Comparison of ENCODE assay signal across 23 mouse cellular contexts in genomic region chr2:155703630-155704029, GRCm38 (mm10). TPM values are rescaled to one million over a fixed set of nuclear protein-coding genes. Genes with fewer than 3 reads are reported as not detected.
DNase-seq lines count a peak whose midpoint lies in the region; ATAC-seq and TF ChIP-seq lines count a peak whose summit lies in the region.
"Had no signal": no experiment of that assay in that cellular context is flagged by ENCODE, and none has a peak within 500 bp of the region (broad histone marks: within the 10 kb centered on the region; RNA-seq: fewer than 3 reads in every experiment).

No protein-coding gene starts in this region.

- H3K4me3 ChIP-seq in neural tube, embryonic 13.5 days: no peak overlapping the region
- H3K4me3 ChIP-seq in neural tube, embryonic 15.5 days (replicated peaks): no peak overlapping the region
- no peak overlapping the region for H3K4me3 ChIP-seq in midbrain, postnatal 0 days (ENCODE audit: low read depth, low read length)
- no peak overlapping the region for H3K4me3 ChIP-seq in kidney, embryonic 16.5 days (ENCODE audit: low read length)
- H3K4me3 ChIP-seq: embryonic facial prominence, embryonic 12.5 days; heart, embryonic 10.5 days had no signal

- 19% methylated on average over 4 of the region's 4 CpGs for WGBS in neural tube, embryonic 13.5 days
- WGBS in neural tube, embryonic 15.5 days: 17% methylated on average over 4 of the region's 4 CpGs
- WGBS in midbrain, postnatal 0 days: 16% methylated on average over 4 of the region's 4 CpGs
- 73% methylated on average over 4 of the region's 4 CpGs for WGBS in kidney, embryonic 16.5 days

- no peaks in the 10 kb centered on the region for H3K27me3 ChIP-seq in neural tube, embryonic 13.5 days
- no peaks in the 10 kb centered on the region for H3K27me3 ChIP-seq in neural tube, embryonic 15.5 days (replicated peaks)
- H3K27me3 ChIP-seq in midbrain, postnatal 0 days (ENCODE audit: insufficient read depth, low read length): no peaks in the 10 kb centered on the region
- H3K27me3 ChIP-seq in kidney, embryonic 16.5 days (ENCODE audit: insufficient read depth, low read length): no peaks in the 10 kb centered on the region
- H3K27me3 ChIP-seq: embryonic facial prominence, embryonic 12.5 days had no signal

- no peak; the same call in 1 of the 2 replicates for ATAC-seq in neural tube, embryonic 13.5 days (ENCODE audit: low read depth)
- no peak for ATAC-seq in neural tube, embryonic 15.5 days (ENCODE audit: low FRiP score)
- ATAC-seq in midbrain, postnatal 0 days (ENCODE audit: low FRiP score): no peak
- no peak for ATAC-seq in granulocyte monocyte progenitor cell, adult 5-6 weeks (replicated peaks; ENCODE audit: poor library complexity, severe bottlenecking)
- ATAC-seq in kidney, embryonic 16.5 days (ENCODE audit: low FRiP score, low TSS enrichment): no peak

- H3K27ac ChIP-seq in neural tube, embryonic 13.5 days (replicated peaks): peak overlapping the region; percentile 43; the same call in 1 of the 2 replicates
- H3K27ac ChIP-seq in neural tube, embryonic 15.5 days (replicated peaks): no peak overlapping the region
- H3K27ac ChIP-seq in midbrain, postnatal 0 days (ENCODE audit: low read depth, low read length): no peak overlapping the region
- H3K27ac ChIP-seq in kidney, embryonic 16.5 days (ENCODE audit: low read length): no peak overlapping the region
- H3K27ac ChIP-seq: embryonic facial prominence, embryonic 12.5 days; heart, embryonic 10.5 days had no signal

- no peak overlapping the region for H3K9ac ChIP-seq in neural tube, embryonic 13.5 days
- H3K9ac ChIP-seq in neural tube, embryonic 15.5 days (replicated peaks): no peak overlapping the region
- H3K9ac ChIP-seq in midbrain, postnatal 0 days (replicated peaks; ENCODE audit: low read length, poor library complexity, severe bottlenecking): no peak overlapping the region
- no peak overlapping the region for H3K9ac ChIP-seq in kidney, embryonic 16.5 days (replicated peaks; ENCODE audit: low read length)
- H3K9ac ChIP-seq: embryonic facial prominence, embryonic 12.5 days had no signal

- no peak overlapping the region for H3K4me2 ChIP-seq in neural tube, embryonic 13.5 days
- H3K4me2 ChIP-seq in neural tube, embryonic 15.5 days: no peak overlapping the region
- H3K4me2 ChIP-seq in midbrain, postnatal 0 days (ENCODE audit: low read depth, low read length, poor library complexity, severe bottlenecking): no peak overlapping the region
- no peak overlapping the region for H3K4me2 ChIP-seq in kidney, embryonic 16.5 days (replicated peaks; ENCODE audit: low read depth, low read length)
- H3K4me2 ChIP-seq: embryonic facial prominence, embryonic 12.5 days had no signal

- DNase-seq in gastrocnemius, adult 18-20 months (ENCODE audit: low spot score): peak; percentile 42
- DNase-seq in gastrocnemius, postnatal 10 days: no peak
- peak; percentile 61 for DNase-seq in embryo, embryonic 11 days
- peak; percentile 4 for DNase-seq in midbrain, postnatal 0 days (ENCODE audit: low spot score)
- DNase-seq: cerebellum, adult 9-11 months; gastrocnemius, postnatal 14 days; heart, postnatal 14 days; kidney, postnatal 14 days; liver; lung, adult 18-20 months; lung, postnatal 4 days; right cerebral cortex, postnatal 14 days; thymus, postnatal 36 days had no signal

- H3K36me3 ChIP-seq in neural tube, embryonic 13.5 days: peaks cover 68% of the 10 kb centered on the region
- peaks cover 58% of the 10 kb centered on the region for H3K36me3 ChIP-seq in neural tube, embryonic 15.5 days
- H3K36me3 ChIP-seq in midbrain, postnatal 0 days (ENCODE audit: insufficient read depth, low read length): peaks cover 40% of the 10 kb centered on the region
- H3K36me3 ChIP-seq in kidney, embryonic 16.5 days (ENCODE audit: insufficient read depth, low read length): 0 out of 2 replicates have a peak, but pooled peaks cover 12% of the 10 kb centered on the region

- H3K4me1 ChIP-seq in neural tube, embryonic 13.5 days (replicated peaks): 0 out of 2 replicates have a peak, but pooled peaks cover 5% of the 10 kb centered on the region
- H3K4me1 ChIP-seq in neural tube, embryonic 15.5 days: 0 out of 2 replicates have a peak, but pooled peaks cover 3% of the 10 kb centered on the region
- no peaks in the 10 kb centered on the region for H3K4me1 ChIP-seq in midbrain, postnatal 0 days (ENCODE audit: insufficient read depth, low read length)
- no peaks in the 10 kb centered on the region for H3K4me1 ChIP-seq in kidney, embryonic 16.5 days (ENCODE audit: insufficient read depth, low read length)
- H3K4me1 ChIP-seq: embryonic facial prominence, embryonic 12.5 days had no signal

- H3K9me3 ChIP-seq in neural tube, embryonic 13.5 days: no peaks in the 10 kb centered on the region
- no peaks in the 10 kb centered on the region for H3K9me3 ChIP-seq in neural tube, embryonic 15.5 days (replicated peaks)
- H3K9me3 ChIP-seq in midbrain, postnatal 0 days (ENCODE audit: low read length): no peaks in the 10 kb centered on the region
- H3K9me3 ChIP-seq in kidney, embryonic 16.5 days (ENCODE audit: low read length): no peaks in the 10 kb centered on the region
- H3K9me3 ChIP-seq: embryonic facial prominence, embryonic 12.5 days; G1E; heart, embryonic 10.5 days had no signal

- TF ChIP-seq CTCF in midbrain, postnatal 0 days (IDR thresholded peaks at IDR 0.05): no peak

RNA-seq across cellular contexts. Expression of gene Trpc4ap, which starts 11.4 kb away (rescaled TPM):
- total RNA-seq in gastrocnemius, adult 18-20 months (2021): 10 to 100 TPM; 96.6 to 99.0 TPM
- total RNA-seq in gastrocnemius, postnatal 10 days (2021): 10 to 100 TPM; 83.4 to 94.8 TPM
- polyA plus RNA-seq in neural tube, embryonic 13.5 days (2015; fragmentation: Nextera tagmentation; extraction: Ambion mirVana): 164 and 166 TPM in 2 replicates
- 153 and 157 TPM in 2 replicates for polyA plus RNA-seq in neural tube, embryonic 15.5 days (2015; fragmentation: Nextera tagmentation; extraction: Ambion mirVana)
- total RNA-seq in midbrain, postnatal 0 days (2014; rRNA removed): 148 and 155 TPM in 2 replicates
- polyA plus RNA-seq in midbrain, postnatal 0 days (2015; fragmentation: Nextera tagmentation; extraction: Ambion mirVana): 121 and 122 TPM in 2 replicates
- total RNA-seq in granulocyte monocyte progenitor cell, adult 5-6 weeks (2014; fragmentation: Nextera tagmentation): 106 and 107 TPM in 2 replicates
- 76.1 and 89.2 TPM in 2 replicates for total RNA-seq in granulocyte monocyte progenitor cell, adult 5-6 weeks (2017)
- 135 and 143 TPM in 2 replicates for polyA plus RNA-seq in kidney, embryonic 16.5 days (2015; fragmentation: Nextera tagmentation; extraction: Ambion mirVana)

RNA-seq across cellular contexts. Expression of gene Edem2, which starts 25.6 kb away (rescaled TPM):
- total RNA-seq in gastrocnemius, adult 18-20 months (2021): 1 to 10 TPM; 4.3 to 4.9 TPM
- total RNA-seq in gastrocnemius, postnatal 10 days (2021): 1 to 10 TPM; 7.2 to 9.0 TPM
- 38.9 and 40.3 TPM in 2 replicates for polyA plus RNA-seq in neural tube, embryonic 13.5 days (2015; fragmentation: Nextera tagmentation; extraction: Ambion mirVana)
- polyA plus RNA-seq in neural tube, embryonic 15.5 days (2015; fragmentation: Nextera tagmentation; extraction: Ambion mirVana): 40.1 and 43.4 TPM in 2 replicates
- 41.1 and 44.5 TPM in 2 replicates for total RNA-seq in midbrain, postnatal 0 days (2014; rRNA removed)
- polyA plus RNA-seq in midbrain, postnatal 0 days (2015; fragmentation: Nextera tagmentation; extraction: Ambion mirVana): 33.0 and 35.7 TPM in 2 replicates
- total RNA-seq in granulocyte monocyte progenitor cell, adult 5-6 weeks (2014; fragmentation: Nextera tagmentation): 74.9 and 81.9 TPM in 2 replicates
- total RNA-seq in granulocyte monocyte progenitor cell, adult 5-6 weeks (2017): 71.6 and 73.7 TPM in 2 replicates
- polyA plus RNA-seq in kidney, embryonic 16.5 days (2015; fragmentation: Nextera tagmentation; extraction: Ambion mirVana): 43.2 and 44.8 TPM in 2 replicates

RNA-seq across cellular contexts. Expression of gene Gm17581, which starts 32.0 kb away (rescaled TPM):
- total RNA-seq in gastrocnemius, adult 18-20 months (2021): not detected
- total RNA-seq in gastrocnemius, postnatal 10 days (2021): not detected
- not detected in 2 replicates for polyA plus RNA-seq in neural tube, embryonic 13.5 days (2015; fragmentation: Nextera tagmentation; extraction: Ambion mirVana)
- polyA plus RNA-seq in neural tube, embryonic 15.5 days (2015; fragmentation: Nextera tagmentation; extraction: Ambion mirVana): not detected in 2 replicates
- total RNA-seq in midbrain, postnatal 0 days (2014; rRNA removed): not detected in 2 replicates
- not detected in 2 replicates for polyA plus RNA-seq in midbrain, postnatal 0 days (2015; fragmentation: Nextera tagmentation; extraction: Ambion mirVana)
- not detected in 2 replicates for total RNA-seq in granulocyte monocyte progenitor cell, adult 5-6 weeks (2014; fragmentation: Nextera tagmentation)
- not detected in 2 replicates for total RNA-seq in granulocyte monocyte progenitor cell, adult 5-6 weeks (2017)
- polyA plus RNA-seq in kidney, embryonic 16.5 days (2015; fragmentation: Nextera tagmentation; extraction: Ambion mirVana): not detected in 2 replicates
- total RNA-seq: G1E; gastrocnemius, postnatal 14 days; heart, postnatal 14 days; layer of hippocampus, postnatal 10 days; left cerebral cortex, postnatal 25 days had no signal
- polyA plus RNA-seq: embryonic facial prominence, embryonic 12.5 days; G1E; heart, embryonic 10.5 days; intestine, embryonic 14.5 days had no signal

RNA-seq across cellular contexts. Expression of gene Procr, which starts 47.3 kb away (rescaled TPM):
- 1 to 10 TPM; 6.8 to 7.9 TPM for total RNA-seq in gastrocnemius, adult 18-20 months (2021)
- total RNA-seq in gastrocnemius, postnatal 10 days (2021): 10 to 100 TPM; 11.7 to 11.9 TPM
- 4.5 and 5.1 TPM in 2 replicates for polyA plus RNA-seq in neural tube, embryonic 13.5 days (2015; fragmentation: Nextera tagmentation; extraction: Ambion mirVana)
- 4.2 and 5.0 TPM in 2 replicates for polyA plus RNA-seq in neural tube, embryonic 15.5 days (2015; fragmentation: Nextera tagmentation; extraction: Ambion mirVana)
- total RNA-seq in midbrain, postnatal 0 days (2014; rRNA removed): 1.5 TPM in 2 replicates
- 2.5 and 2.9 TPM in 2 replicates for polyA plus RNA-seq in midbrain, postnatal 0 days (2015; fragmentation: Nextera tagmentation; extraction: Ambion mirVana)
- 0.88 and 3.3 TPM in 2 replicates for total RNA-seq in granulocyte monocyte progenitor cell, adult 5-6 weeks (2014; fragmentation: Nextera tagmentation)
- 1.1 and 1.6 TPM in 2 replicates for total RNA-seq in granulocyte monocyte progenitor cell, adult 5-6 weeks (2017)
- polyA plus RNA-seq in kidney, embryonic 16.5 days (2015; fragmentation: Nextera tagmentation; extraction: Ambion mirVana): 13.0 and 13.1 TPM in 2 replicates
